Mouse (Mus musculus) thymus, postnatal 0 days (tissue): ENCODE results near the gene Arl5b. TPM values are rescaled to one million over a fixed set of nuclear protein-coding genes. Genes with fewer than 3 reads are reported as not detected.

ENCODE experiments used
- DNase-seq: peaks from one replicate; pipeline ENCODE4 v3.0.0-alpha.2; 2015; ENCODE audit warnings: low spot score
- polyA plus RNA-seq: library from polyadenylated mRNA; unstranded; fragments of >200 nt; fragmentation: Nextera tagmentation; extraction: Ambion mirVana; gene quantifications from 2 replicates; pipeline ENCODE4 v1.2.1, GENCODE M21; 2015

Gene Arl5b
- polyA plus RNA-seq, 1 experiment from 2014 or later: 25.8 TPM

- DNase-seq: no peak
Measured at GRCm38 (mm10) chr2:15111808-15112440, 62.7 kb downstream of the Arl5b start.

- DNase-seq: no peak
Measured at GRCm38 (mm10) chr2:15112741-15113140, 63.5 kb downstream of the Arl5b start.

DNA sequence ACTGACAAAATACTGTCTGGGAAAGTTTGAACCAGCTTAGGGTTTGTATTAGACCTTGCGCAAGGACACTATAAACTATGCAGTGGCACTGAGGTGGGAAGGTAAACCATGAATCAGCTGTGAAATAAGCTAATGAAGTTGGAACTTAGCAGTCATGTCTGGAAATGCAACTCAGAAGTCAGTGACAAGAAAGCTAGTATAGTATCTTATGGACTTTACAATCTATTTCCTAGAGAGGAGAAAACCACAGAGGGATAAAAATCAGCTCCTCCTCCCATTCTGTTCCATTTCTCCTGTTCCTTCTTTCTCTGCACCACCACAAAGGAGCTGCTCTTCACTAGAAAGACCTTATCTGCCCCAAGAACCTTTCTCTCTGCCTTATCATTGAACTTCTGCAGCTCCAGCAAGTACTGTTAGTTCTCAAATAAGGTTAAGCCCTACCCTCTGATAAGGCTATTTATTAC lies 72.1 kb downstream of the Arl5b start:
- no peak for DNase-seq

Other genes with a start within 250 kb of the Arl5b start
- 13.2 and 18.5 TPM in 2 replicates for gene Nsun6, start 5.7 kb downstream of the Arl5b start, polyA plus RNA-seq